Mouse (Mus musculus) cerebellum, adult 18-20 months (tissue): ENCODE measurements around the gene Slc36a3.
"Not testable (repeated sequence)": the region's sequence is repeated elsewhere in the genome, so short reads cannot be mapped to it uniquely, and the experiment has no call there.

ENCODE experiments used
- DNase-seq, 2 experiments: peaks; one replicate each; pipeline ENCODE4 v3.0.0; 2021

Slc36a3 gene

GRCm38 (mm10) chr11:55141502-55141901 lies 10.0 kb downstream of the Slc36a3 start:
- DNase-seq, result no peak

- DNase-seq, result no peak
Observed at GRCm38 (mm10) chr11:55137646-55138045, 13.9 kb downstream of the Slc36a3 start.

- DNase-seq, result no peak
Observed at GRCm38 (mm10) chr11:55136770-55137547, 14.5 kb downstream of the Slc36a3 start.

- no peak for DNase-seq
Observed at GRCm38 (mm10) chr11:55134871-55135270, 16.6 kb downstream of the Slc36a3 start.

- no peak for DNase-seq
Observed at GRCm38 (mm10) chr11:55134407-55134806, 17.1 kb downstream of the Slc36a3 start.

GRCm38 (mm10) chr11:55133204-55133603 lies 18.3 kb downstream of the Slc36a3 start:
- no peak for DNase-seq

GRCm38 (mm10) chr11:55131946-55132345 lies 19.6 kb downstream of the Slc36a3 start:
- DNase-seq, result no peak

GRCm38 (mm10) chr11:55131077-55131742 lies 20.3 kb downstream of the Slc36a3 start:
- no peak for DNase-seq

GRCm38 (mm10) chr11:55128411-55128810 lies 23.1 kb downstream of the Slc36a3 start:
- no peak for DNase-seq

- no peak for DNase-seq
Observed at GRCm38 (mm10) chr11:55127937-55128336, 23.6 kb downstream of the Slc36a3 start.

GRCm38 (mm10) chr11:55126663-55127062 lies 24.8 kb downstream of the Slc36a3 start:
- DNase-seq, result no peak

GRCm38 (mm10) chr11:55121430-55121829 lies 30.1 kb downstream of the Slc36a3 start:
- no peak for DNase-seq

- no peak for DNase-seq
Observed at GRCm38 (mm10) chr11:55120821-55121271, 30.7 kb downstream of the Slc36a3 start.

GRCm38 (mm10) chr11:55120279-55120678 lies 31.2 kb downstream of the Slc36a3 start:
- DNase-seq, result no peak

- no peak for DNase-seq
Observed at GRCm38 (mm10) chr11:55117031-55117430, 34.5 kb downstream of the Slc36a3 start.

- DNase-seq, result no peak
Observed at GRCm38 (mm10) chr11:55116004-55116403, 35.5 kb downstream of the Slc36a3 start.

GRCm38 (mm10) chr11:55114291-55114690 lies 37.2 kb downstream of the Slc36a3 start:
- no peak for DNase-seq

- DNase-seq, result not testable (repeated sequence)
Observed at GRCm38 (mm10) chr11:55113861-55114250, 37.7 kb downstream of the Slc36a3 start.

- no peak for DNase-seq
Observed at GRCm38 (mm10) chr11:55113209-55113860, 38.2 kb downstream of the Slc36a3 start.

GRCm38 (mm10) chr11:55110566-55111169 lies 40.8 kb downstream of the Slc36a3 start:
- DNase-seq, result peak in 1 of 2 experiments; percentile 28

- peak; percentile 26 to 38 for DNase-seq
Observed at GRCm38 (mm10) chr11:55109521-55110300, 41.8 kb downstream of the Slc36a3 start.

- DNase-seq, result no peak
Observed at GRCm38 (mm10) chr11:55106636-55107035, 44.9 kb downstream of the Slc36a3 start.
